Mouse (Mus musculus) activated CD4-positive, CD25-positive, alpha-beta regulatory T cell, adult 4 months (primary cell): ENCODE data around the gene Hykk. TPM values are rescaled to one million over a fixed set of nuclear protein-coding genes. Genes with fewer than 3 reads are reported as not detected.
"Not testable (repeated sequence)": the region's sequence is repeated elsewhere in the genome, so short reads cannot be mapped to it uniquely, and the experiment has no call there.

Experiments
- ATAC-seq: one replicate; pipeline ENCODE4 v1.8.0; 2017
- polyA plus RNA-seq, 2 experiments: library from polyadenylated mRNA; unstranded; fragments of 100-300 nt; shearing (Covaris generic); gene quantifications; one replicate each; pipeline ENCODE4 v1.2.1; 2017

The Hykk gene
- under 1 TPM; 0.34 to 0.60 TPM for polyA plus RNA-seq

DNA sequence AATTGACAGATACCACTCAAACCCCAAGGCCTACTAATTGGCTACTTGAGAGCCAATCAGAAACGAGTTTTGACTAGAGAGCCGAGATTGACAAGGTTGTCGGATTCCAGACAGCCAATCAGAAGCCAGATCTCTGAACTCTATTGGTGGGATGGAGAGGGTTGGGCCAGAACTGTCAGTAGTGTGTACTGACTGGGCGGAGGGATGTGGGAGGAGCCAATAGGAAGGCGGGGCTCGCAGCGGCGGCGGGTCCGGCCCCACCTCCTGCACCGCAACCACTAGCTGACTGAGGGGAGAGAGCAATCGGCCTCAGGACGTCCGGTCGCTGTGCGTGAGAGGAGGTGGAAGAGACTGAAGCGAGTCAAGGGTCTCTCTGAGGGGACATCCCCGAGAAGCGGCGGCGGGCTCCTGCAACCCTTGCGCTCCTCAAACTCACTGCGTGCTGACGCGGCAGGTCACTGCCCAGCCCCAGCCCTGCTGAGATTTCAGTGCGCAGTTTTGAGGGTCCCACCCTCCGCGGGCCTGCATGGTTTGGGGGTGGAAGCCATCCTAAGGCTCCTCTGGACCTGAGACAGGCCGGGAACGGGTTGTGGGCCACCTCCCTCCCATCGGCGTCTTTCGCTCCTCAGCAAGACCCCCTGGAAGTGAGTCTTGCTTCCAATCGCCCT, at the start of gene Hykk:
Gene Hykk (plus strand): TSS at position 274 of the 668 bp plus-strand sequence.
- ATAC-seq: peak; percentile 89

DNA sequence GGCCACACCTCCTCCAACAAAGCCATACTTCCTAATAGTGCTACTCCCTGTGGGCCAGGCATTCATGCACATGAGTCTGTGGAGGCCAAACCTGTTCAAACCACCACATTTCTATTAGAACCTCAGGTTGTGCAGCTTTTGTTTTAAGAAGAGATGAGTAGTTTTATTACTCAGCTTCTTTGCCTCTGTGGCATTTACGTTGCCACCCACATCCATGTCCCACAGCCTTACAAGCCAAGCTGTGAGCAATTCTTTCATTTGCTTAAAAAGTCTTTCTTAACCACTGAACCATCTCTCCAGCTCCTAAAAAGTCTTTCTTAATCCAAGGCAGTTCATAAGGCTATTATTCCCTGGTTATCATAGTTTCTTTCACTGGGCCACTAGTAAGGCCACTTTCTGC, 38.3 kb upstream of the Hykk start:
- no peak for ATAC-seq

DNA sequence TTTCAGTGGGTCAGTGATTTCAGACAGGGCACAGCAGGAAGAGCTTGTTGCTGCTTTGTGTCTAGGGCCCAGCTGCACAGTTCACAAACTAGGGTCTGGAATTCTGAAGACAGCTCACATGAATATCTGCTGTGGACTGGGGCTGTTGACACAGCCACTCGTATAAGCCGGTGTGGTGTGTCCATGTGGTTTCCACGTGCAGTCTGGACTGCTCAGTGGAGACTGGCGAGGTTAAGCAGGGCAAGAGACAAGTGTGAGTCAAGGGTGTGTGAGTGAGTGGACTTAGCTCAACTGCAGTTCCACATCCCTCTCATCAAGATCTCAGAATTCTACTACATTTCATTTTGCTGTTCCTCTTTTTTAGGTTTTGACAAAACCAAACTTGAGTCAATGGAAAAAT, 25.0 kb upstream of the Hykk start:
- ATAC-seq: no peak

DNA sequence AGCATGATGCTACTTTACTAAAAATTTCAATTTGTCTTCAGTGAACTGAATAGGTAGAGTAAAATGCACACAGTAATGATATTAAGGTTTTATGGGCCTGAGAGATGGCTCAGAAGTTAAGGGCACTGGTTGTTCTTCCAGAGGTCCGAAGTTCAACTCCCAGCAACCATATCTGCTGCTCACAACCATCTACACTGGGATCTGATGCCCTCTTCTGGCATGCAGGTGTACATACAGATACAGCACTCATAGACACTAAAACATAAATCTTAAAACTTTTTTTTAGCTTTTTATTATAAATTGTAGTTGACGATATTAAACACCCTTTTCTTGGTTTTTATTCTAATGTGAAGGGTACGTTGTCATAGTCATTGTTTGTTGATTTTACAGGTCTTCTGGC, 20.0 kb upstream of the Hykk start:
- no peak for ATAC-seq

DNA sequence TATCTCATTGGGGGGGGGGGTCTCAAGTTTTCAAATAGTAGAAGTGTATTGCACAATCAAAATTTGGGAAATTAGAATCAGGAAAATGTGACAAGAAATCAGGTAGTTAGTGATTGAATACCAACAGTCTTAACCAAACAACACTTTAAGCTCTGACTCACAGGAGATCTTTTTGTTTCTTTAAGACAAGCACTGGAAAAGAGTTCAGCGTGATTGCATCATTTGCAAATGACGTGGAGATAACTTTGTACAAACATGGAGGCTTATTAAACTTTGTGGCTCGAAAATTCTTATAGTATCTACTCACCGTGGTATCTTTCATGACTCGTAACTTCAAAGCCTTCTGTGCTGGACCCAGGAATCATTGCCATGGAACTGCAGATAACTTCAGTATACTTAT, 7.6 kb upstream of the Hykk start:
- ATAC-seq: no peak

DNA sequence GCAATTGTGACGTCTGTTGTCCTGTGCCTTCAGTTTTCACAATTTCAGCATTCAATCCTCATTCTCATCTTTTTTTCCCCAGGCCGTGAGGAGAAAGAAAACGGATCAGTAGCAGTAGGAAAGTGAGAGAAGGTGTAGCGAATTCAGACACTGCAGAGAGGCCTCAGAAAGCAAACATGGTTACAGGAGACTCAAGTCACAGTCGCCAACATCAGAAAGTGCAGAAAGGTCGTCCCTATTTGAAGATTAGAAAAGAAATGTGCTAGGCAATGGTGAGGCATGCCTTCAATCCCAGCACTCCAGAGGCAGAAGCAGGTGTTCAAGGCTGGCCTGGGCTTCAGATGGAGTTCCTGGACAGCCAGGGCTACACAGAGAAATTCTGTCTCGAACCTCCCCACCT, 1.5 kb upstream of the Hykk start:
- no peak for ATAC-seq

DNA sequence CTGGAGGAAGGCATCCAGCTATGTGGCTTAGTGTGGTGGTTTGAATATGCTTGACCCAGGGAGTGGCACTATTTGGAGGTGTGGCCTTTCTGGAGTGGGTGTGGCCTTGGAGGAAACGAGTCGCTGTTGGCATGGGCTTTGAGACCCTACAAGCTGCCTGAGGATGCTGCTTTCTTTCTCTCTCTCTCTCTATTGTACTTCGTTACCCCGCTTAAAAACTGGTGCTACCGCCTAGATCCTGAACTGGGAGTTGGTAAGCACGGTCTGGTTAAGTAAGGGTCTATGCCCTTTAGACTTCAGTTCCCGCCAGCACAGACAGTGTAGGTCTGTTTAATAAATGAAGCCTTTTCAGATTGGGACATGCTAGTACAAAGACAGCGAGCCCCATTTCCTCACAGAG, 682 bp upstream of the Hykk start:
- ATAC-seq: no peak

DNA sequence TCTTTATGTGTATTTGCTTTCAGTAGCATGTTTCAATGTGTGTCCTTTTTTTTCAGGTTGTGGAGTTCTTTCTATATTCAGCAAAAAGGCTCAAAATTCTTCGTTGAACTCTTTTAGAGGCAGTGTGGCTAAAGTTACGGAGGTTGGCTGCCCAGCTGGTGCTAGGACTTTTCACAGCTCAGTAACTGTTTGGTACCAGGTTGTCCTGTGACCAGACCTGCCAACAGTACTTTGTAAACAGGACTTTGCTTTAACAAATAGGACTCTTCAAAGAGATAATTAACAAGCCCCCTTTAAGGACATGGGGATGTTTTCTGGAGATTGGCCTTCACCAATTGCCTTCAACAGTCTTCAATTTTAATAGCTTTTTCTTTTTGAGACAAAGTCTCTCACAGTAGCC, 1.1 kb downstream of the Hykk start:
- ATAC-seq: no peak

DNA sequence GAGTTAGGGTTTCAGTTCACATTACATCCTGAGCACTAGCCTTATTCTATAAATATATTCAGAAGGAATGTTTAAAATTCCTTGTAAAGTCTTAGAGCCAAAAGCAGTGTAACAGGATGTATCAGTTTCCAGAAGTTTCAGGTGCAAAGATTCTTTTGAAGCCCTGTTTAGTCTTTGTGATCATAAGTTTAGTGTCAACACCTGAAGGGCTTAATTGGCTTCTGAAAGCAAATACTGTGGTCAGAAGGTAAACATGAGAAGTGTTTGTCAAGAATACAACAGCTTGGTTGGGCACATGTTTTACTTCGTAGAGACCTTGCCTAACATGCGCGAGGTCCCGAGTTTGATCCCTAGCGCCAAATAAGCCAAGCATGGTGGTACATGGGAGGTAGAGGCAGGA, 1.7 kb downstream of the Hykk start:
- ATAC-seq: no peak

DNA sequence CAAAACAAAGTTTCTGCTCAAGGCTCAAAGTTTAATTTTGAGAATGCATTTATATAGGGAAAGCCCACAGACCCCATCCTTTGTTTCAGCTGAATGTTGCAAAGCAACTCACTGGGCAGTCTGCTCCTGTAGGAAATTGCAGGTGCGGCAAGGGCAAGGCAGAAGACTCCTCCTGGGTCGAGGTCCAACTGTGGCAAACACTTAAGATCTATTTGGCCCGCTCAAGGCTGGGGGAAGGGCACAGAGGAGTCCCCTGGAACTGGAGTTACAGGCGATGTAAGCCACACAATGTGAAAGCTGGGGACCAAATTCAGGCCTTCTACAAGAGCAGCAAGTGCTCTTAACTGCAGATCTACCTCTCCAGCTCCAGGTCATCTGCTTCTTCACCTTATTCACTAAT, 2.9 kb downstream of the Hykk start:
- no peak for ATAC-seq

DNA sequence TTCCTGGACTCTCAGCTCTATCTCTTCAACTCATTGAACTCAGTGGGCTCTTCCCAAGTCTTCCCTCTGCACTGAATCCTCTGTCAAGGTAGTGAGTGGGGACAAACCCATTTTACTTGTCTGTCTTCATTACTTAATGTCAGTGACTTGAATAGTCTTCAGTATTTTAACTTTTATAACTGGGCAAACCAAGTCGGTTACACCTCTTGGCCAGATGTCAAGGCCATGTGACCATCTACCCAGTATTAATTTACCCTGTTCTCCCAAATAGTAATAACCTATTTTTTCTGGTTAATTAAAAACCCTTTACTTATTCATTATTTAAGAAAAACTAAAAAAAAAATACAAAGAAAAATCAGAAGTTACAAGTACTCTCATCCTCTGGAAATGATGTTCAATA, 13.7 kb downstream of the Hykk start:
- ATAC-seq: no peak

DNA sequence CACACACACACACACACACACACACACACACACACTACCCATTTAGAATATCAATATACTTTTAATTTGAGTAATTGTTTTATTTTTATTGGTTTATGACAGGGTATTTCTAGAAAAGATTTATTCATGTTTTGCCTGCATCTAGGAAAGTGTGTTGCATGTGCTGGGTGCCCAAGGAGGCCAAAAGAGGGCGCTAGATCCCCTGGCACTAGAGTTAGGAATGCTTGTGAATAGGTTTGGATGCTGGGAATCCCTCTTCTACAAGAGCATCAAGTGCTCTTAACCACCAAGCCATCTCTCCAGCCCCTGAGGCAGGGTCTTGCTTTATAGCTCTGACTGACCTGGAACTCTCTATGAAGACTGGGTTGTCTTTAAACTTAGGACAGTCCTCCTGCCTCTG, 14.7 kb downstream of the Hykk start:
- no peak for ATAC-seq

DNA sequence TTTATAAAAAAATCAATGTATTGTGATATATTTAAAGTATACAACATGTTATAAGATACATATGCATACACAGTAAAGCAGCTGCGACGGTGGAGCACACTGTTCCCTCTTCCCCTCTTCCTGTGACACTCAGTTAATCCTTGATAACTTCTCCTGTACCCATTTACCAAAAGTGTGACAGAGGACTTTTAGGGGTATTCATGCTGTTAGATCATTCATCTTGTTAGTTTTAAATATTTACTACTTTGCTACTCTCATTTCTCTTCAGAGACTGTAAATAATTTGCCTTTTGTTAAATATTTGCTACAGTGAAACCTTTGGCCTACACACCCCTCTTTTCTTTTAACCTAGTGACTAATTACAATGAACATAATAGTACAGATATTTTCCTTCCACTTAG, 15.3 kb downstream of the Hykk start:
- ATAC-seq: no peak

DNA sequence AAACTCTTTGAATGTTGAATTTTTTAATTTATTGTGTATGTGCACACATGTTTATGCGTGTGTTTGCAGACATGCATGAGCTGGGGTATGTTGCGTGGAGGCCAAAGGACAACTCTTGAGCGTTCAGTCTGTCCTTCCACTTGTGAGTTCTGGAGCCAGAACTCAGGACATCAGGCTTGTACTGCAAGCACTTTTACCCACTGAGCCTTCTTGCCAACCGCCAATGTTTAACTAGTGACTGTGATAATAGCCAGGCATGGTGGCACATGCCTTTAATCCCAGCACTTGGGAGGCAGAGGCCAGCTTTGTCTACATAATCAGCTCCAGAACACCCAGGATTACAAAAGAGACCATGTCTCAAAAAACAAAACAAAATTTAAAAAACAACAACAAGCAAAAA, 25.0 kb downstream of the Hykk start:
- ATAC-seq: no peak

DNA sequence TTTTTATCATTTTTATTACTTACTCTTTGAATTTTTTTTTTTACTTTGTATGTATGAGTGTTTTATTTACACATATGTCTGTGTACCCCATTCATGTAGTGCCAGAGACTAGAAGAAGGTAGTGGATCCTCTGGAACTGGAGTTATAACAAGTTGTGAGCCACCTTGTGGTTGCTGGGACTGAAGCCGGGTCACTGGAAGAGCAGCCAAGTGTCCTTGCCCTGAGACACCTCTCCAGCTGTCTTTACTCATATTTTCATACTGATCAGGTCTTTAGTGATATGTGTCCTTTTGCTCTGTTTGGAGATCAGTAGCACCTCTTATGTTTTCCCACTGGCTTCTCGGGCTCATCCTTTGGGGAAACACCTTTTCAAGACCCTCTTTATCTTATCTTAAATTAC, 27.4 kb downstream of the Hykk start:
- ATAC-seq: no peak

DNA sequence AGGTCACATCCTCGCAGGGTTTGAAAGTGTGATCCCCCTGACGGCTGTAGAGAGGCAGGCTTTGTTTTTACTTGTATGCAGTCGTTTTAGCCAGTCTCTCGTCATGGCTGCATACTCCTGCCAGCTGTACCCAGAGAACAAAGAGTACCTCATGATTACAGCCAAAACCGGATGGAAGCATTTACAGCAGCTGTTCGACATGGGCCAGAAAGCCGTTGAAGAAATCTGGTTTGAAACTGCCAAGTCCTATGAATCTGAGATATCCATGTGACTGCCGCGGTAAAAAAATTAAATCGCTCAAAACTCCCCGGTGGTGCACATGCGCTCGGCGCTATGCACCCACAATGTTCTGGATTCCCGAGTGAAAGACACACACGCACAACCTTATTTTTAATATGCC, 29.2 kb downstream of the Hykk start:
- no peak for ATAC-seq

DNA sequence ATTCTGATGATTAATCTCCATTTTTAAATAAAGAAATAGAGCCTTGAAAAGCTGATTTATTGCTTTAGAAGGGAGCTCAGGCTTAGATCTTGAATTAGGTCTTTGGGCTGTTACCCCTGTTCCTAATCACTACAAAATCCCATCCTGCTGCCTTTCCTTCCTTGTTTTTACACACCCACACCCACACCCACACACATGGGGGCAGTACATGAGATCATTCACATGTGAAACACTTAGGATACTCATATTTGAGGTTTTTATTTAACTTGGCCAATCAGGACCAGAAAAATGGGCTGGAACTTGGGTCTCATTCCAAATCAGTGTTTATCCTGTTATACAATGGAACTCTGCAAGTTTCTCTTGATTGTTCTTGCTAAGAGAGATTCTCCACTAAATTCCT, 32.4 kb downstream of the Hykk start:
- ATAC-seq: no peak

DNA sequence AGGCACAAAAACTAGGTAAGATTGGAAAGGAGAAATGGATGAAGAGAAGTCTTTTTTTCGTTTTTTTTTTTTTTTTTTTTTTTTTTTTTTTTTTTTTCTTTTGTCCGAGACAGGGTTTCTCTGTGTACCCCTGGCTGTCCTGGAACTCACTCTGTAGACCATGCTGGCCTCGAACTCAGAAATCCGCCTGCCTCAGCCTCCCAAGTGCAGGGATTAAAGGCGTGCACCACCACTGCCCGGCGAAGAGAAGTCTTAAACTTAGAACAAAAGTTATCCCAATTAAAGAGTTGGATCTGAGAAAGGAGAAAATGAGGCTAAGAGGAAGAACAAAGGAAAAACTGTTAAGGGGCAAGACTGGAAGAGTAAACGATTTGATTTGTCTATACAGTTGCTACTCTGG, 33.1 kb downstream of the Hykk start:
- not testable (repeated sequence) for ATAC-seq

DNA sequence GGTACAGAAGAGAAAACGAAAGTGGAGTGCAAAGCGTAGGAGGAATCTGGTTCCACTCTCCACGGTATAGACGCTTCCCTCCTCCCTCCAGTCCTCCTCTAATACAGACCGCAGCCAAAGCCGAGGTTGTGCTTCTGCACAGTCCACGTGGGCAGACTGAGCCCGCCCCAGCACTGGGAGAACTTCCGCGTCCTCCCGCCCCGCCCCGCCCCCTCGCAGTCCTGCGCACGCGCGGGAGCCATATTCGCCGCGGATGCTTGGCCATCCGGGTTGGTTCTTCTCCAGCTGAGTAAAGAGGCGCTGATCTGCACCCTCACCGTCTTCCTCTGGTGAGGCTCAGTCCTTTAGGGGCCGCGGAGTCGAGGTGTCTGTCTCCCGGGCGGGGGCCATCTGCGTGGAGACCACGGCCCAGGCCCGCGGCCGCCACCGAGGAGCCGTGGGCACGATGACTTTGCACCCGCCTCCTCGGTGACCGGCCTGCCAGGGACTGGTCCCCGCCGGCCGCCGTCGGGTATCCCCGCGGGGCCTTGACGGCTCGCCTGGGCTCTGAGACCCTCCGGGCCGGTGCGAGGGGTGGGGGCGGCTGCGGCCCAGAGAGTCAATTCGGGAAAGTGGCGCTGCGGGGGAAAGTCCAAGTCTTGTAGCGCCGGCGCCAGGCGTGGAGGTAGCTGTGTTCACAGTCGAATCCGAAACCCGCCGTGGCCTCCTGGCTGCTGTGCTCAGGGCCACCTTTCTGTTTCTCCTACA, 33.7 kb downstream of the Hykk start, which contains the start of the genes Psma4 and AY074887:
Gene Psma4 (plus strand): TSS at position 216 of the 747 bp plus-strand sequence.
Gene AY074887 (minus strand): TSS at position 424 of the 747 bp plus-strand sequence.
- peak; percentile 99 for ATAC-seq

DNA sequence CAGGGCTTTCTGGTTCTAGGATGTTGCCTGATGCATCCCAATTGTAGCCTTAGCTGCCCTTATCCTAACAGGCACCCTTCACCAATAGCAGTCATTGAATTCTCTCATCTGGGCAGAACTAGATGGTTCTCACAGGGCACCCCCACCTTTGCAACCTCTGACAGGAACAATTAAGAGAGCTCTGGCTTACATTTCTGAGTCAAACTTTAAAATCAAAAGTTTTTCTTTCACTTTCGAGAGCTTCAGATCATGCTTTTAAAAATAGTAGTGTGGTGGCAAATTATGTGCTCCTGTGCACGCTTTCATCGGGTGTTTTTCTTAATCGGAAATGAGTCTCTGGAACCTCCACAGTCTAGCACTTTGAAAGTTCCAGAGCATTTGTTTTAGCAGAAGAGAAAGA, 44.0 kb downstream of the Hykk start:
- ATAC-seq: peak; percentile 73

DNA sequence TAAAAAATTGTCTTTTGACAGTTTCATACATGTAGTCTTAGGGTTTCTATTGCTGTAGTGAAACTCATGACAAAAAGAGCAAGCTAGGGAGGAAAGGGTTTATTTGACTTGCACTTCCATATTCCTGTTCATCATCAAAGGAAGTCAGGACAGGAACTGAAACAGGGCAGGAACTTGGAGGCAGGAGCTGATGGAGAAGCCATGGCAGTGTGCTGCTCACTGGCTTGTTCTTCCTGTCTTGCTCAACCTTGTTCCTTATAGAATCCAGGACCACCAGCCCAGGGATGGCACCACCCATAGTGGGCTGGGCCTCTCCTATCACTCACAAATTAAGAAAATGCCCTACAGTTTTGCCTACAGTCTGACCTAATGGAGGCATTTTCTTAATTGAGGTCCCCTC, 46.6 kb downstream of the Hykk start:
- no peak for ATAC-seq

DNA sequence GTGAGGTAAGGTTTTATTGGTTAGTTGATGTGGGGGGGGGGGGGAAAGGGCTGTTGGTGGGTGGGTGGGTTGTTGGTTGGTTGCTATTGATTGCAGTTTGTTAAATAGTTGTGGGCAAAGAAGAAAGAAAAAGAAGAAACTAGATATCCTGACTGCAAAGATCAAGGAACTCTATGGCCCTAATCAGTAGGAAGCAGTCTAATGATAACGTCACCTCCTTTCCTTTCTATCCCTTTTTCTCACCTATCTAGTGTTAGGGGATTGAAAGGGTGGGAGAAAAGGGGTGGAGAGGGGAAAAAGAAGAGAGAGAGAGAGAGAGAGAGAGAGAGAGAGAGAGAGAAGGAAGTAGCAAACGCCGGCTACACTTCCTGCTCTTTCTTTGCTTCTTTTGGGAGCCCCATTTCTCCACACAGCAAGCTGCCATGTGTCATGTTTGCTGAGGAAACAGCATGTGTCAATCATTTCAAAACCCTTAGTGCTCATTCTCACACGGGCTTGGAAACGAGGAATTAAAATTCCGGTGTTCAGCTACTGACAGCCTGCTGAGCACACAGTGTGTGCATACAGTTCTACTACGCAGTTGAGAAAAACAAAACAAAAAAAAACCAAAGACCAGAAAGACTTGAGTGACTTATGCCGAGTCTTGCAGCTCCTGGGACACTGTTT, 53.0 kb downstream of the Hykk start:
- no peak for ATAC-seq

DNA sequence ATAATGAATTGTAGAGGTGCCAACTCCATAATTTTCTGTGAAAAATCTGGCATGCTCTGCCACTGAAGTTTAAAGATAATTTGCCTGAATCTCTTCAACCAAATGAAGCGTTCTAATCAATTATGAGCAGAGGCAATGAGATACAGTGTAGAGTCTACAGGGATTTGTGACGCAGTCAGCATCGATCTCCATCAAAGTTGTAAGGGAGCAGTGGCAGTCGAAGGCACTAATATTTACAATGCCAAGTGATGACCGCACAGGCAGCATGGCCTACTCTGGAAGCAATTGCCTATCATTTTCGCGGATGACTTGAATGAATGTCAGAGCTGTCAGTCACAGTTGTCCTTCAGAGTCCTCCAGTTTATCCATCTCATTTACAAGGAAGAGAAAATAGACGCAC, 63.6 kb downstream of the Hykk start, which contains the start of gene Chrna5:
Gene Chrna5 (plus strand): TSS at position 207 of the 400 bp plus-strand sequence.
- ATAC-seq: no peak
